Mouse (Mus musculus) activated CD4-positive, CD25-positive, alpha-beta regulatory T cell, adult 4 months (primary cell): Measurements from ENCODE around the gene Tmem147. TPM values are rescaled to one million over a fixed set of nuclear protein-coding genes. Genes with fewer than 3 reads are reported as not detected.
"Not testable (repeated sequence)": the region's sequence is repeated elsewhere in the genome, so short reads cannot be mapped to it uniquely, and the experiment has no call there.

Source experiments
- ATAC-seq: one replicate; pipeline ENCODE4 v1.8.0; 2017
- polyA plus RNA-seq, 2 experiments: library from polyadenylated mRNA; unstranded; fragments of 100-300 nt; shearing (Covaris generic); gene quantifications; one replicate each; pipeline ENCODE4 v1.2.1; 2017

The Tmem147 gene
- 10 to 100 TPM; 46.6 to 48.1 TPM for polyA plus RNA-seq

GRCm38 (mm10) chr7:30729396-30730063 lies at the start of gene Tmem147:
Gene Tmem147 (minus strand): TSS chr7:30729540.
- peak; percentile 92 for ATAC-seq

DNA sequence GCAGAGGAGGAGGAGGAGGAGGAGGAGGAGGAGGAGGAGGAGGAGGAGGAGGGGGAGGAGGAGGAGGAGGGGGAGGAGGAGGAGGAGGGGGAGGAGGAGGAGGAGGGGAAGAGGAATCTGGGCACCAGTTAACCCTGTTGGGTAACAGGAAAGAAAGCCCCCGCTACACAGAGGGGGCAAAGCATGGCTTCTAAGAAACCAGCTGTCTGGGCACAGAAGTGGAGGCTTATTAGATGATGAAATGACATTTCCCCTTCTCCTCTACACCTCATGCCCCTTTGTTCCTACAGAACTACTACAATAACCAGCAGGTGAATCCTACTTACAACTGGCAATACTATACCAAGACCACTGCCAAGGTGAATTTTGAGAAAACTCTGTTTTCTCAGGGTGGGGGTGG lies 48.6 kb upstream of the Tmem147 start:
- ATAC-seq: no peak

GRCm38 (mm10) chr7:30777081-30777579 lies 47.8 kb upstream of the Tmem147 start:
- ATAC-seq: no peak

DNA sequence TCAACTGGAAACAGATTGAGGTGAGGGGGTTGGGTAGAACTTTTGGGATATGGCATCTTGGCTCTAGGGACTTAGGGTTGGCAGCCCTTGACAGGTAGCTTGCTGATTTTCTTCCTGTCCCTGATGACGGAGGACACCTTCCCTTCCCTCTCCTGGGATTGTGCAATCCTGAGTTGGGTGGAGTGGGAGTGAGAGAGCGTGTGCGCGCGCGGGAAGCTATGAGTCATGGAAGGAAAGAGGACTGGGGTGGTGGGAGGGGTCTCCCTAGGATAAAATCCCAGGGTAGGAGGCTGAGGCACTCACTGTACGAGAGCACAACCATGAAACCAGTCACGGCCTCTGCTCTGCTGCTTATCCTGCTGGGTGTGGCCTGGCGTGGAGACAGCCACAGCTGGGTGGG lies 46.8 kb upstream of the Tmem147 start:
- no peak for ATAC-seq

DNA sequence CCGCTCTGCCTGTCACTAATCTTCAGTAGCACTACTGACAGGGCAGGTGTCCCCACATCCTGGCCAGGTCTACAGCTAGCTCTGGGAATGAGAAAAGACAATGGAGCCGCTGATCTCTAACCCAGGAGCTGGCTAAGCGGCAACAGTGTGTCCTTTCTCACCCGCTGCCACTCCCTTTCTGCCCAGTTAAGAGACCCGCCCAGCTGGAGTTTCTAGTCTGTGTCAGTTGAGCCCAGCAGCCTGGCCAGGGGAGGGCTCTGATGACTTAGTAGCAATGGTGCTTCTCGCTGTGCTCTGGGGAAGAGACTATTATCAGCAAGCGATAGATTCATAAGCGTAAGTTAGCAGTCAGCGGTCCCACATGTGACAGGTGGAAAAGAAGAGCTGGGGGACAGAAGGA lies 39.9 kb upstream of the Tmem147 start:
- no peak for ATAC-seq

DNA sequence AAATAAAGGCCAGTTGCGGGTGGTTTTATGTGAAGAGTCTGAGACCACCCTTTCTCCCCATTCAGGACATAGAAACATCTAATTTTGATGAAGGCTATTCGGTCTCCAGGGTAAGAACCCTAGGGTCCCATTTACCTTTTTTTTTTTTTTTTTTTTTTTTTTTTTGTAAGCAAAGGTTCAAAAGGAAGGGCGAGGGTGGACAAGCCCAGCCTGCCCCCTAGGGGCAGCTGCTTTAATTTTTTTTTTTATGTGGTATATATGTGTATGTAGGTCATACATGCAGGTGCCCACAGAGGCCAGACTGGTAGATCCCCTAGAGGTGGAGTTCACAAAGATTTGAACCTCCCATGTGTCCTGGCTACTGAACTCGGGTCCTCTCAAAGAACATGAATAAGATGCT lies 37.1 kb upstream of the Tmem147 start:
- ATAC-seq: no peak

DNA sequence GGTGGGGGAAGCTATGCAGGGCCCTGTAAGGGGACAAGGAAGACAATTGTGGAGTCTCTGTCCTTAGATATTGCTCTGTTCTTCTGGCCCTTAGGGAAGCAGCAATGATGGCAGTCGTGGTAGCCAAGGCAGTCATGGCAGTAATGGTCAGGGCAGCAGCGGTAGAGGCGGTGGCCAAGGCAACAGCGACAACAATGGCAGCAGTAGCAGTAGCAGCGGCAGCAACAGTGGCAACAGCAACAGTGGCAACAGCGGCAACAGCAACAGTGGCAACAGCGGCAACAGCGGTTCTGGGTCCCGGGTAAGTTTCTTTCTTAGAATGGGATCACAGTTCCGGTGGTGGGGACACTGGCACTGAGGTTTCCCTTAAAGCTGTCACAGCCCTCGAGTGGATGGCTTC lies 35.8 kb upstream of the Tmem147 start:
- no peak for ATAC-seq

DNA sequence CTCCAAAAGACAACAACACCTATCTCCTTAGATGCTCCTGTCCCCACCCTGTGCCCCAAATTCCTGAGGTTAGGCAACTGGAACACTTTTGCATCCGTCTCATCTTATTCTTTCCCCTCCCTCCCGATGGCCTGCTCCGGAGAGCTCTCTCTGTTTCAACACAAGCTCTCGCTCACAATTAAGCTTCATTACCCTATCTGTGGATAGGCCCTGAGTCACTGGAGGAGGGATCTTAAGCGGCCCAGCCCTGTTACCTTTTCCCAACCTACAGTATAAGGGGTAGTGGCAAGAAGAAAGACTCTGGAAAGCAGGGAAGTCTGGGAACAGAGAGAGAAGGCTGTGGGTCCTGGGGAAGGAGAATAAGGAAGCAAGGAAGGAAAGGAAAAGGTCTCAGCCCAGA lies 34.1 kb upstream of the Tmem147 start, which contains the start of gene Dmkn:
Gene Dmkn, plus strand, starts transcription at position 301 of the 400 bp plus-strand sequence.
- ATAC-seq: no peak

DNA sequence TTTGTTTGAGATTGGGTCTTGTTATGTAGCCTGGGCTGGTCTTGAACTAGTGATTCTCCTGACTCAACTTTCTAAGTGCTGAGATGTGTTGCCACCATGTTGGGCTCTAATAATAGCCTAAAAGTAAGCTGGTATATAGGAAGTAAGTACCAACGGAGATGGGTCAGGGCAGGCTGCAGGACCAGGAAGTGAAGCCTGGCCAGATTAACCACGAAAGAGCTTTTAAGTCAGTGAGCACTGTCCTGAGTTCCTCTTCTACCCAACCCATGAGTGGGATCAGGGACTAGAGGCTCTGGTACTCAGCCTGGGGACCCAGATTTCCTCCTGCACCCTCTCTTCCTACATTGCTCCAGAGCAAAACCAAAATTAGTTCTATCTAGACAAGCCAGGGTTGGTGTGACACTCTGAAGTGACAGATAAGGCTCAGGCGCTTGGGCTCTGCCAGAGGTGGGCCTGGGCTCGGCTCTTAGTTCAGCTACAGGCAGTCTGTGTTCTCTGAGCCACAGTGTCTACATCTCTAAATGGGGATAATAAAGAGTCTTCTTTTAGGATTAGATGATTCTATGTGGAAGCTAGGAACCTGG lies 32.5 kb upstream of the Tmem147 start:
- ATAC-seq: no peak

GRCm38 (mm10) chr7:30758853-30759252 lies 29.5 kb upstream of the Tmem147 start:
- no peak for ATAC-seq

GRCm38 (mm10) chr7:30757001-30757400 lies 27.7 kb upstream of the Tmem147 start:
- ATAC-seq: no peak

DNA sequence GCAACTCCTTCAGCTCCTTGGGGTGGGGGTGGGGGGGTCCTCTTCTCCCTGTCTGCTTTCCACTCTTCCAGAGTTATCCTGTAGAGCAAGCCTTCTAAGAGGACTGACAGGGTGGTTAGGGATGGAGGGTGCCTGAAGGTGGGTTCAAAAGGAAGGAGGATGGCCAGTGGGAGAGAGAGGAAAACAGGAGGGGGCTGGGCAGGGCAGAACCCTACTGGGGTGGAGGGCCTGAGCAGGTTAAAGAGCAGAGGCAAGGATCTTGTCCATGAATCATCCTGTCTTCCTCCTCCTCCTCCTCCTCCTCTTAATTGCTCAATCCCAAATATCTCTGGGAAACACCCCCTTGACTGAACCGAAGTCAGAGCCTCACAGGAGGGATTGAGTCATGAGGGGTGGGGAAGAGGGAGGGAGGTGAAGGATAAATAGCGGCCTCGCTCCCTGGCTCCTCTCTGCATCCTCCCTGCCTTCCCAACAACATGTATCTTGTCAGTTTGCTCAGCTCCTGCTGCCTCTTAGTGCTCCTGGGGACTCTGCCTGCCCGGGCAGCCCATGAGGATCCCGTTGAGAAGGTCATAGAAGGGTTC lies 21.8 kb upstream of the Tmem147 start, which contains the start of gene Sbsn:
Gene Sbsn, plus strand, starts transcription at position 386 of the 584 bp plus-strand sequence.
- ATAC-seq: no peak

GRCm38 (mm10) chr7:30749824-30750606 lies 20.7 kb upstream of the Tmem147 start:
- ATAC-seq: no peak

DNA sequence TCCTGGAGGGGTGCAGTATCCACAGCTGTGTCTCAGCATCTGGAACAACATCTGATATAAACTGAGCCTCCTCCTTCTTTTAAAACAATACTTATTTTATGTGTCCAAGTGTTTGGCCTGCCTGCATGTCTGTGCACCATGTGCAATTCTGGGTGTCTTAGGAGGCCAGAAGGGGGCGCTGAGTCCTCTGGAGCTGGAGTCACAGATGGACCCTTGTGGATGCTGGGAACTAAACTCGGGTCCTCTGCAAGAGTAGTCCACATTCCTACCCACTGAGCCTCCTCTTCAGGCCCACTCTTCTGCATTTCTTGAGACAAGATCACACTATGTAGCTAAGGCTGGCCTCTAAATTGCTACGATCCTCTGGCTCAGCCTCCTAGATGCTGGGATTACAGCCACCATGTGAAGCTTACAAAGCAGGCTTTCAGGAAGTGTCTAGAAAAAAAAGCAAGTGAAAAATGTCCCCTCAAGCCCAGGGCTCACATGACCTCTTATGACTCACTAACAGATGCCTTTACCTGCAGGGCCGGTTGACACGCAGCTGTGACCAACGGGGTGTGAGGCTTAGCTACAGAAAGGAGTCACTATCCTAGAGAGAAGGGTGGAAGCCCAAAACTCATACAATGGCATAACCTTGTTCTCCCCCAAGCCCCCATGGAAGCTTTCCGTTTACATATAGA lies 18.3 kb upstream of the Tmem147 start:
- no peak for ATAC-seq

DNA sequence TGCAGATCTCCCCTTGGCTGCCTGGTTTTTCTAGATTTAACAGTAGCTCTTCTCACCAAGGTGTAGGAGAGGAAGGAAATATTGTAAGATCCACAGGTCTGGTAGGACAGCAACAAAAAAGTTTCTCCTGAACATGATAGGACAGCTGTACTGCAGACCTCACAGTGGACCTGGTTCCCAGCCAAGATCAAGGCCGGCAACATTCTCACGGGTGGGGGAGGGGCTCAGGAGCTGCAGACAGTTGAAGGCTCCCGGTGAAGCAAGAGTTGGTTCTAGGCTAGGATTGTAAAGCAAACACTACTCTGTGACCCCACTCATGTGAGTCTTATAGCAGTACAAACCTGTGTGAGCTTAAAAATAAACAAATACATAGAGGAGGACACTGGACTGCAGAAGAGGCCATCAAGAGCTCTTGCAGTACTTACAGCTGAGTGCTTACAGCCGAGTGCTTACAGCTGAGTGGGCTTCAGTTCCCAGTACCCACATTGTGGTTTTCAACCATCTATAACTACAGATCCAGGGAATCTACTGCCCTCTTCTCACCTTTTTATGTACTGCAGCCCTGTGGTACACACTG lies 14.8 kb upstream of the Tmem147 start:
- no peak for ATAC-seq

- not testable (repeated sequence) for ATAC-seq
Observed at GRCm38 (mm10) chr7:30743617-30744016, 14.3 kb upstream of the Tmem147 start, which contains the start of gene Gapdhs. Gene Gapdhs (minus strand): TSS chr7:30743681.

DNA sequence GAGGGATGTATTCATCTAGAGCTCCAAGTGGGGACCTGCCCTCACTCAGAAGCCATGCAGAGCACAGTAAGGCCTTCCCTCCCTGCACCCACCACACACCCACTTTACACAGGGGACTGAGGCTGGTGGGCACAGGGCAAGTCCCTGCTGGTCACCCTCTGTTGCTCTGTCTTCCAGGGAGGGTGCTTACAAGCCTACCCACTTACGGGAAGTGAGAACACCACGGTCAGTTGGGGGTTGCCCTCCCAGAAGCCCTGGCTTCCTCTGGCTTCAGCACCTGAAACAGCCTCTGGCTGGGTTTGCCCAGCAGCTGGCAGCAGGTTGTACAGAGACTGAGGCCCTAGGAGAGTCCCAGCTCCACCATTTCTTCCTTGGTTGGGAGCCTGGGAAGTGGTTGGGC lies 13.2 kb upstream of the Tmem147 start:
- not testable (repeated sequence) for ATAC-seq

DNA sequence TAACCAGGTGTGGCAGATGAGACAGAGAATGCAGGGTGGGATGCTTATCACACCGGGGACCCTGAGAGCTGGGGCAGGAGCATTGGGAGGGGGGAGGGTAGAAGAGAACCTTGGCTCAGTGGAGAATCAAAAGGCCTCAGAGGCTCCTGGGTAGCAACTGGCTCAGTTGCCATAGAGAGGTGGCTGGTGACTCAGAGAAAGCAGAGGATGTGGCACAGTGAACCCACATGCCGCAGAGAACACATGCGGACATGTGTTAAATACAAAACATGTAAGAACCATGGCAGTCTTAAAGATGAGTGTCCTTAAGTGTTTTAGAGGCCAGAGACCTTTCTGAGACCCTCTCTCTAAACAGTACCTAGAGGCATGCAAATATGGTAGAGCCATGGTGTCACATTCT lies 6.9 kb upstream of the Tmem147 start:
- ATAC-seq: no peak

DNA sequence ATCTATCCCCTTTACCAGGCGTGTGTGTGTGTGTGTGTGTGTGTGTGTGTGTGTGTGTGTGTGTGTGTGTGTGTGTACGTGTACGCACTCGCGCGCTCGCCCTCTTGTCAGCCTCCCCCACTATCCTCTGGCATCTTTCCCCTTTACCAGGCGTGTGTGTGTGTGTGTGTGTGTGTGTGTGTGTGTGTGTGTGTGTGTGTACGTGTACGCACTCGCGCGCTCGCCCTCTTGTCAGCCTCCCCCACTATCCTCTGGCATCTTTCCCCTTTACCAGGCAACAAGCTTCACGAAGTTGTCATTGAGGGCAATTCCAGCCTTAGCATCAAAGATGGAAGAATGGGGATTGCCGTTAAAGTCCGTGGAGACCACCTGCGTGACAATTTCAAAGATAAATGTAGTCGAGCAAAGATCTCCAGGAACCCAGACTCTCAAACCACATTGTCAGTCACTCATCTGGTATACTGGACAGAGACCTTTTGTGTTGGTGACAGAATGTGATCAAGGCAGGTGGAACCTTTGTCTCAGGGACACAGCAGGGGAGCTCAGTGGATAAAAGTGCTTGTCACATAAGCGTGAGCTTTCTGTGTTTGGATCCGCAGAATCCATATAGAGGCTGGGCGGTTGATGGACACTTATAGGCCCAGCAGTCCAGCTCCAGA lies 853 bp upstream of the Tmem147 start:
- ATAC-seq: not testable (repeated sequence)

GRCm38 (mm10) chr7:30728739-30729395 lies 473 bp downstream of the Tmem147 start:
- ATAC-seq: no peak

DNA sequence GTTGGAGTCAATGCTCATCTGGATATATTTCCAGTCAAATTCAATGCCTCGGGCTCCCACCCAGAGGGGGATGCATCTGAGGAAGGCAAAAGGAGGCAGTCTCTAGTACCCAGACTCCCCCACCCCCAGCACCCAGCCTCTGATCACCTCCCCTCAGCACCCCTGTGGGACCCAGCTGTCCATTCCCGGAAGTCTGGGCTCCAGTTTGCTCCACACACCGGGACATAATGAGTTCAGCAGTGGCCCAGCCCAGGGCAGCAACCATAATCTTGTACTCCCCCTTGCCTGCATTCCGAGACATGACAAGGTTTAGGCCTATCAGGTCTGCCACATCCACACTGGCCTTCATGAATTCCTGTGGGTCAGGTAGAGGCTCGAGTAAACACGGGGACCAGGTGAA lies 1.1 kb downstream of the Tmem147 start:
- no peak for ATAC-seq
